Mouse (Mus musculus) liver, embryonic 15.5 days (tissue): Measurements from ENCODE around the gene Rad50. TPM values are rescaled to one million over a fixed set of nuclear protein-coding genes. Genes with fewer than 3 reads are reported as not detected.

Source experiments
- ATAC-seq: fragments of 200-750 bp; cut with Nextera tagmentation; 2 replicates; pipeline ENCODE4 v1.8.0; 2017; ENCODE audit warnings: moderate number of reproducible peaks, mild to moderate bottlenecking, moderate library complexity; ENCODE audit not compliant: insufficient read depth
- H3K27ac ChIP-seq: fragments of 300-500 bp; sonication (generic); replicated peaks from 2 replicates; pipeline ENCODE4 v1.5.1; 2015; ENCODE audit warnings: mild to moderate bottlenecking, inconsistent platforms
- H3K27me3 ChIP-seq: fragments of 300-500 bp; sonication (generic); 2 replicates; pipeline ENCODE4 v1.6.1; 2015; ENCODE audit warnings: mild to moderate bottlenecking, inconsistent platforms
- H3K36me3 ChIP-seq: fragments of 300-500 bp; sonication (generic); replicated peaks from 2 replicates; pipeline ENCODE4 v1.6.1; 2015; ENCODE audit warnings: moderate library complexity, mild to moderate bottlenecking, inconsistent platforms
- H3K4me1 ChIP-seq: fragments of 300-500 bp; sonication (generic); replicated peaks from 2 replicates; pipeline ENCODE4 v1.6.1; 2015; ENCODE audit warnings: inconsistent platforms
- H3K4me2 ChIP-seq: fragments of 300-500 bp; sonication (generic); 2 replicates; pipeline ENCODE4 v1.6.1; 2015; ENCODE audit warnings: moderate library complexity, mild to moderate bottlenecking, inconsistent platforms
- H3K4me3 ChIP-seq: fragments of 300-500 bp; sonication (generic); replicated peaks from 2 replicates; pipeline ENCODE4 v1.5.1; 2015; ENCODE audit warnings: mild to moderate bottlenecking, inconsistent platforms
- H3K9ac ChIP-seq: fragments of 300-500 bp; sonication (generic); 2 replicates; pipeline ENCODE4 v1.6.1; 2015; ENCODE audit warnings: moderate library complexity, mild to moderate bottlenecking, inconsistent platforms
- H3K9me3 ChIP-seq: fragments of 300-500 bp; sonication (generic); replicated peaks from 2 replicates; pipeline ENCODE4 v1.6.1; 2016; ENCODE audit warnings: inconsistent platforms
- WGBS: fragments of 180-500 bp; shearing (Covaris S2); methylation state at CpG from one replicate; pipeline ENCODE4 v1.1.7; 2015; ENCODE audit warnings: mixed read lengths; ENCODE audit not compliant: insufficient replicate concordance; 5-methylcytosine and 5-hydroxymethylcytosine counted together
- polyA plus RNA-seq: library from polyadenylated mRNA; unstranded; fragments of >200 nt; fragmentation: Nextera tagmentation; extraction: Ambion mirVana; gene quantifications from 2 replicates; pipeline ENCODE4 v1.2.1, GENCODE M21; 2015

The Rad50 gene
- polyA plus RNA-seq, 1 experiment from 2014 or later = 12.7 TPM

DNA sequence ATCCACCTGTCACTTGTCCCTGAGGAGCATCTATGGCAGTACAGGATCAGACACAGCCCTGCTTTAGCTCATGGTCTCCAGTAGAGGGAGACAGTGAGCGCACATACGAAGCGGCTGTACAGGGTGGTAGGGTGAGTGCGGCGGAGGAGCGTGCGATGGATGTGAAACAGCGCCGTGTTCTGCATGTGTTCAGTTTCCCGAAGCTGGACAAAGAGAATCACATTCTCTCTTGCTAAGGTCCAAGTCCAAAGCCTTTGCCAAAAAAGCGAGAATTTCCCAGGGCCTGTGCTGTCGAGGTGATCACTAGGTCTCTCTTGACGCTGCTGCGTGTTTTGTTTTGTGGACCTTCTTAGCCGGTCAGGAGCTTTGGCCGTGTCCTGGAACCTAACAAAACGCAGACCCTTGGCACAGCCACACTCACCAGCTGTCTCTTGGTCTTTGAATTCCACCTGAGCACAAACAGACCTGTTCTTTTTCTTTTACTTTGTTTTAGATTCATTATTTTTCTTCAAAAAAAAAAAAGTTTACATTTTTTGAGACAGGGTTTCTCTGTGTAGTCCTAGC, 28.6 kb upstream of the Rad50 start:
- H3K27me3 ChIP-seq = no peaks in the 10 kb centered on the region
- H3K9me3 ChIP-seq = no peaks in the 10 kb centered on the region
- H3K27ac ChIP-seq = no peak overlapping the region
- H3K4me1 ChIP-seq = peaks cover 14% of the 10 kb centered on the region; the same call in 1 of the 2 replicates
- ATAC-seq = peak; percentile 68; the same call in 1 of the 2 replicates
- WGBS = 19% methylated on average over 17 of the region's 17 CpGs
- H3K4me2 ChIP-seq = peak overlapping the region; percentile 62
- H3K4me3 ChIP-seq = peak overlapping the region; percentile 21; the same call in 1 of the 2 replicates
- H3K9ac ChIP-seq = no peak overlapping the region
- H3K36me3 ChIP-seq = no peaks in the 10 kb centered on the region

DNA sequence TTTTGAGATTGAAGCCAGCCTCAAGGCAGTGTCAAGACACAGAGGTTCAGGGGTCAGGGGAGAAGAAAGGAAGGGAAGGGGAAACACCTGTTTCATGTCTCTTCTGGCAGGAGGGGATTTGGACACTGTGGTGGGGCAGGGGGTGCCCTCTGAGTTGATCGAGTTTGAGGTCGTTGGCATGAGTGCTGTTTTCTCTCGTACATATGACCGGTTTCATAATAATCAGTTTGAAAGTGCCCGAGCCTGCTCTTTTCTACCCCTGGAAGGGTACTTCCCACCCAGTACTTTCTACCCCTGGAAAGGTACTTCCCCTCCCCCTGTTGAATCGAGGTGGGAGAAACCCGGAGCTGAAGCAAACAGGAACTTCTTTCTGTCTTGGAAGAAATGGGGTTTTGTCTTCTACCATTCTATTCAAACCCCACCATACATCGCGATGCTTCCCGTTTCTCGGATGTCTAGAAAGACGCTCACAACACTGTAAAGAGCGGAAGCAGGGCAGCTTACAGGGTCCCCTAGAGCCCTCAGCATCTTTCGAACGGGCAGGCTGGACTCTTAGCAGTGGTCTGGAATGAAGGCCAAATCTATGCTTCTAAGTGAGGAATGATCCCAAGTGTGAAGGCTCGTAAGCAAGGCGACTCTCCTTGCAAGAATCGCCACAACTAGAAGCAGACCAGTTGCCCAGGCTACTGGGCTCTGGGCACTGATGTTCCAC, 28.0 kb upstream of the Rad50 start:
- Histone ChIP-seq H3K36me3 (no peaks in the 10 kb centered on the region), H3K27me3 (no peaks in the 10 kb centered on the region), H3K4me3 (no peak overlapping the region), H3K4me1 (peaks cover 14% of the 10 kb centered on the region; the same call in 1 of the 2 replicates), H3K9me3 (no peaks in the 10 kb centered on the region), H3K4me2 (peak overlapping the region; percentile 62), H3K27ac (no peak overlapping the region), H3K9ac (no peak overlapping the region)
- no peak for ATAC-seq
- WGBS = 48% methylated on average over 18 of the region's 18 CpGs

DNA sequence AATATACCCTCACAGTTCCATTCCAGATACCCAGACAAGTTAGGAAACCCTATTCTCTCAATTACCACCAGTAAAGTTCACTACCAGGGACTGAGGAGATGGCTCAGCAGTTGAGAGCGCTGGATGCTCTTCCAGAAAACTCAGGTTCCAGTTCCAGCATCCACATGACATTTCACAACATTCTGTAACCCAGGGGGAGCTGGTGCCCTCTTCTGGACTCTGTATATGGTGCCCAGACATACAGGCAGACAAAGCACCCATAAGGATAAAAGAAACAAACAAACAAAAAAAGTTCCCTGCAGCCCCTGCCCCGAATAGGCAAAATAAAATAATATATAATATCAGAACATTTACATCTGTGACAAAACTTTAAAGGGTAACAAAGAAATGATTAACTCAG, 27.3 kb upstream of the Rad50 start:
- H3K36me3 ChIP-seq = no peaks in the 10 kb centered on the region
- H3K9ac ChIP-seq = no peak overlapping the region
- H3K4me3 ChIP-seq = no peak overlapping the region
- no peak for ATAC-seq
- H3K9me3 ChIP-seq = no peaks in the 10 kb centered on the region
- no peak overlapping the region for H3K27ac ChIP-seq
- peaks cover 14% of the 10 kb centered on the region; the same call in 1 of the 2 replicates for H3K4me1 ChIP-seq
- no peaks in the 10 kb centered on the region for H3K27me3 ChIP-seq
- WGBS = 79% methylated on average over 2 of the region's 2 CpGs
- no peak overlapping the region for H3K4me2 ChIP-seq

DNA sequence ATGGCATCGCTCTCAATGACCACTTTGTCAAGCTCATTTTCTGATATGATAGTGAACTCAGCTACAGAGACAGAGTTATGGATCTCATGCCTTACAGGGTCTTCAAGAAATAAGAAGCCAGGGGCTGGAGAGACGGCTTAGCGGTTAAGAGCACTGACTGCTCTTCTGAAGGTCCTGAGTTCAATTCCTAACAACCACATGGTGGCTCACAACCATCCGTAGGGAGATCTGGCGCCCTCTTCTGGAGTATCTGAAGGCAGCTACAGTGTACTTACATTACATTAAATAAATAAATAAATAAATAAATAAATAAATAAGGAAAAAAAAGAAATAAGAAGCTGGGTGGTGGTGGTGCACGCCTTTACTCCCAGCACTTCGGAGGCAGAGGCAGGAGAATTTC, 26.7 kb upstream of the Rad50 start:
- no peaks in the 10 kb centered on the region for H3K9me3 ChIP-seq
- no peak overlapping the region for H3K4me3 ChIP-seq
- H3K9ac ChIP-seq = no peak overlapping the region
- peaks cover 14% of the 10 kb centered on the region; the same call in 1 of the 2 replicates for H3K4me1 ChIP-seq
- H3K4me2 ChIP-seq = no peak overlapping the region
- H3K27me3 ChIP-seq = no peaks in the 10 kb centered on the region
- no peaks in the 10 kb centered on the region for H3K36me3 ChIP-seq
- 72% methylated on average over 7 of the region's 7 CpGs for WGBS
- ATAC-seq = no peak
- no peak overlapping the region for H3K27ac ChIP-seq

DNA sequence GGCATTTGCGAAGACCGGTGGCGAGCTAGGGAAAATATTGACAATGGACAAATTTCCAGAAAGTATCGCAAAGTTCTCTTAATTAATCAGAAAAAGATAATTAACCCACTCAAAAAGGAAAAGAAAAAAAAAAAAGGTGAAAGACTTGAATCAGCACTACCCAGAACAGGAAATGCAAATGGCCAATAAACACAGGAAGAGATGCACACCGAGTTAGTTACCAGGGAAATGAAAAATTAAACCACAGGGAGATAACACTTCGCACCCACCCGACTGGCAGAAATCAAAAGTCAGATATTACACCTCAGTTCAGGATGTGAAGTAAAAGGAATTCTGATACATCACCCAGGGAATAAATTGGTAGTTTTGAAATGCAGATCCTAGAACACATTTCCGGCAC, 25.1 kb upstream of the Rad50 start:
- no peaks in the 10 kb centered on the region for H3K9me3 ChIP-seq
- no peak overlapping the region for H3K27ac ChIP-seq
- no peaks in the 10 kb centered on the region for H3K36me3 ChIP-seq
- H3K4me1 ChIP-seq = peaks cover 13% of the 10 kb centered on the region; the same call in 1 of the 2 replicates
- no peak overlapping the region for H3K4me2 ChIP-seq
- ATAC-seq = no peak
- no peak overlapping the region for H3K4me3 ChIP-seq
- no peaks in the 10 kb centered on the region for H3K27me3 ChIP-seq
- no peak overlapping the region for H3K9ac ChIP-seq
- 50% methylated on average over 8 of the region's 8 CpGs for WGBS

DNA sequence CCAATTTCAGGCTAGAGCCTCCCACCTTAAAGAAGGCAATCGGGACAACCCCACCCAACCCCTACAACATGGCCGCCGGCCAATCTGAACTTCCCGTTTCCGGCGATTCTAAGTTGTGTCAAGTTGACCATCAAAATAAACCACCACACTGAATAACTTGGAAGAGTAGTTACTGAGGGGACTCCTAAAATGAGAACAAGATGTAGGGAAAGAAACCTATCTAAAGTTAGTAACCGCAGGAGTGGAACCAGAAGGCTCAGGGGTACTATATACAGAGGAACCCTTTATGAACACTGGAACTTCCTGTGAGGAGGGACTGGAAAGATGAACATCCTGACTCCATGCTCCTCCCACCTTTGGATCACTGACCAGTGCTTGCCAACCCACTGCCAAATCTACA, 24.3 kb upstream of the Rad50 start:
- Histone ChIP-seq H3K27me3 (no peaks in the 10 kb centered on the region), H3K27ac (no peak overlapping the region), H3K36me3 (no peaks in the 10 kb centered on the region), H3K9ac (no peak overlapping the region), H3K9me3 (no peaks in the 10 kb centered on the region), H3K4me1 (peaks cover 6% of the 10 kb centered on the region; the same call in 1 of the 2 replicates), H3K4me2 (no peak overlapping the region), H3K4me3 (no peak overlapping the region)
- WGBS = 87% methylated on average over 7 of the region's 7 CpGs
- no peak for ATAC-seq

DNA sequence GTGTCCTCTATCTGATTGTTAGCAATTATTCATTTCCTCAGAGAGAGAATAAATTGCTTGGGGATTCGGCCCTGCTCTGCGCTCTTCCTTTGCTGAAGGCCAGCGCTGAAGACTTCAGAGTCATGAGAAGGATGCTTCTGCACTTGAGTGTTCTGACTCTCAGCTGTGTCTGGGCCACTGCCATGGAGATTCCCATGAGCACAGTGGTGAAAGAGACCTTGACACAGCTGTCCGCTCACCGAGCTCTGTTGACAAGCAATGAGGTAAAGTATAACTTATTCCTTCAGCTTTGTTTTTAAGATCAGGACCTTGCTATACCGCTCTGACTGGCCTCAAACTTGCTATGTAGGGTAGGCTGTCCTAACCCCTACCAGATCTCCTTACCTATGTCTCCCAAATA, 13.6 kb upstream of the Rad50 start, which contains the start of gene Il5:
Gene Il5 (plus strand): TSS at position 80 of the 400 bp plus-strand sequence.
- no peak within 1 kb of the TSS for H3K4me2 ChIP-seq
- H3K27me3 ChIP-seq = peaks cover 5% of the 10 kb centered on the region; the same call in 1 of the 2 replicates
- no peaks in the 10 kb centered on the region for H3K4me1 ChIP-seq
- H3K27ac ChIP-seq = no peak within 1 kb of the TSS
- H3K9me3 ChIP-seq = no peaks in the 10 kb centered on the region
- no peaks in the 10 kb centered on the region for H3K36me3 ChIP-seq
- 72% methylated on average over 6 of the region's 6 CpGs for WGBS
- no peak within 1 kb of the TSS for H3K9ac ChIP-seq
- ATAC-seq = no peak
- H3K4me3 ChIP-seq = no peak within 1 kb of the TSS

DNA sequence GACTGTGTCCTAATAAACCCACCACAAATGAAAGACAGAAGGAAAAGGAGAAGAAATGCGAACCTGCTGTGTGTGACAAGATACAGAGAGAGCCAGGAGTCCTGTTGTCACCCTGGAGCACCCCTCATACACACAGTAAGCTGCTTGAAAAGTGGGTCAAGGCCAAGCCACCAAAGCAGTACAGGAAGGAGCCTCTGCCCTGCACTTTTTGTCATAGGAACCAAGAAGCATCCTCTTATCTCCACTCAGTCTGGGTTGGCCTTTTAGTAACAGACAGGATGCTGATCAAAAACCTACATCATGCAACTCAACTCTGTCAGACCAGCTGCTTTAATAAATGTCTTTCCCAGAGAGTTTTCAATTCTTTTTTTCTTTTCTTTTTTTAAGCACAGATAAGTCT, 12.6 kb upstream of the Rad50 start:
- H3K27me3 ChIP-seq = peaks cover 1% of the 10 kb centered on the region; the same call in 1 of the 2 replicates
- no peak overlapping the region for H3K4me2 ChIP-seq
- H3K4me3 ChIP-seq = no peak overlapping the region
- no peak overlapping the region for H3K9ac ChIP-seq
- no peaks in the 10 kb centered on the region for H3K36me3 ChIP-seq
- 46% methylated on average over 1 of the region's 1 CpGs for WGBS
- no peak overlapping the region for H3K27ac ChIP-seq
- no peaks in the 10 kb centered on the region for H3K4me1 ChIP-seq
- H3K9me3 ChIP-seq = no peaks in the 10 kb centered on the region
- ATAC-seq = no peak

DNA sequence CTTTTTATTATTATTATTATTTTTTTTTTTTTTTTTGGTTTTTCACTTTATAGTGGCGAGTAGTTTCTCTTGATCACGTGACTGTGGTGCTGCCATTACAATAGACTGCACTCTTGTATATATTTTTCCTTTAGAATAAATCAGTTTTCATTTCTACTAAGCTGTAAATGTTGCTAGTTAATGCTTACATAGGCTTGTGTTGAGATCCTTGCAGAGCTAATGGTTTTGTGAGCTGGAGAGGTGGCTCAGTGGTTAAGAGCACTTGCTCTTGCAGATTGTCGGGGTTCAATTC, 545 bp upstream of the Rad50 start:
- WGBS = 73% methylated on average over 3 of the region's 3 CpGs
- ATAC-seq = no peak
- Histone ChIP-seq H3K36me3 (peaks cover 7% of the 10 kb centered on the region; the same call in 1 of the 2 replicates), H3K27me3 (no peaks in the 10 kb centered on the region), H3K27ac (peak overlapping the region; percentile 90; the same call in 1 of the 2 replicates), H3K9ac (peak overlapping the region; percentile 83), H3K4me1 (peaks cover 24% of the 10 kb centered on the region), H3K9me3 (no peaks in the 10 kb centered on the region), H3K4me2 (peak overlapping the region; percentile 95), H3K4me3 (peak overlapping the region; percentile 82)

DNA sequence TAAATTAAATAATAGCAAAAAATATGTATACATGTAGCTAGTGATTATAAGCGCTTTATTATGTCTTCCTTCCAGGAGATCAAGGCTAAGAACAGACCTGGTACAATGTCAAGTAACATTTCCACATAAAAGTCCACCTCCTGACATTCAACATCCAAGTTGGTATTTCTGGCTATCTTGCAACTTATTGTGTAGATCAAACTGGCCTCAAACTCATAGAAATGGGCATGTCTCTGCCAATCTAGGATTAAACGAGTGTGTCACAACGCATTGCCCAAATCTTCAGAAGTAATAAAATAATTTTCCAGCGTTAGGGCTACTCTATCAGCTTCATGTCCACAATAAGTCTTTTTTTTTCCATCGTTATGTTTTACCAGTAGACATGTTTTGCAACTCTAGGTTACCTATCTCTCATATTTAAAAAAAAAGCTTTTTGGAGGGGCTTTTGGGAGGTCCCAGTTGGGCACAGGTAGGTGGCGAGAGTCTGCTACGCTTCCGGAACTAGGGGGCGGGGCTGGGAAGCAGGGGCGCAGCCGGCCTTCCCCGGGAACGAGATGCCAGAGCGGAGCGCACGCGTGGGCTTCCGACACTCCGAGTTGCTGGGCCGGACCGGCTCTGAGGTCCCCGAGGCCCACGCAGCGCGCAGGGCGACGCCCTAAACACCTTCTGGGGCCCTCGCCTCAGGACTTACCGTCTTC, 734 bp downstream of the Rad50 start:
- peak overlapping the region; percentile 95 for H3K4me2 ChIP-seq
- peak; percentile 78 for ATAC-seq
- WGBS = 4% methylated on average over 29 of the region's 29 CpGs
- H3K9me3 ChIP-seq = no peaks in the 10 kb centered on the region
- H3K9ac ChIP-seq = peak overlapping the region; percentile 83
- no peaks in the 10 kb centered on the region for H3K27me3 ChIP-seq
- peaks cover 24% of the 10 kb centered on the region for H3K4me1 ChIP-seq
- H3K27ac ChIP-seq = peak overlapping the region; percentile 90
- peak overlapping the region; percentile 82 for H3K4me3 ChIP-seq
- peaks cover 15% of the 10 kb centered on the region for H3K36me3 ChIP-seq

DNA sequence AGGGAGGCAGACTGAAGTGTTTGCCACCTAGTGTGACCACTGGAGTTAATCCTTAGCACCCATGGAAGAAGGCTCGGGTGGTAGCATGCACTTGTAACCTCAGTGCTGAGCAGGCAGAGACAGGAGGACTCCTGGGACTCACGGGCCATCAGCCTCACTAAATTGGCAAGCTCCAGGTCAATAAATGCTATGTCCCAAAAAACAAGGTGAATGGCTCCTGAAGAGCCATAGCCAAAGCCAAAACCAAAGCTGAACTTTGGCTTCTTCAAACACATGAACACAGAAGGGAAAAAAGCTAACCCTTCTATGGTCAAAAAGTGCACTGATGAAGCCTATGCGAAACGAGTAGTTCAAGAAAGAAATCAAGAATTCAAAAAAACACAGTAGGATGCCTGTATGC, 7.8 kb downstream of the Rad50 start:
- 74% methylated on average over 4 of the region's 4 CpGs for WGBS
- no peak for ATAC-seq
- Histone ChIP-seq H3K4me3 (no peak overlapping the region), H3K9ac (no peak overlapping the region), H3K9me3 (no peaks in the 10 kb centered on the region), H3K4me1 (peaks cover 1% of the 10 kb centered on the region; the same call in 1 of the 2 replicates), H3K27ac (no peak overlapping the region), H3K36me3 (peaks cover 71% of the 10 kb centered on the region), H3K27me3 (no peaks in the 10 kb centered on the region), H3K4me2 (no peak overlapping the region)
